Mouse (Mus musculus) intestine, embryonic 14.5 days (tissue): Measurements from ENCODE around the gene Mttp. TPM values are rescaled to one million over a fixed set of nuclear protein-coding genes. Genes with fewer than 3 reads are reported as not detected.

Experiments used
- ATAC-seq: fragments of 200-750 bp; cut with Nextera tagmentation; replicated peaks from 2 replicates; pipeline ENCODE4 v1.8.0; 2017; ENCODE audit warnings: low read depth, moderate number of reproducible peaks, moderate TSS enrichment, moderate library complexity; ENCODE audit not compliant: low FRiP score, low TSS enrichment
- DNase-seq: peaks from one replicate; pipeline ENCODE4 v3.0.0-alpha.2; 2018; ENCODE audit warnings: low spot score
- H3K27ac ChIP-seq: fragments of 300-500 bp; sonication (generic); 2 replicates; pipeline ENCODE4 v1.5.1; 2014; ENCODE audit warnings: low read depth, mild to moderate bottlenecking, control low read depth
- H3K27me3 ChIP-seq: fragments of 300-500 bp; sonication (generic); replicated peaks from 2 replicates; pipeline ENCODE4 v1.6.1; 2014; ENCODE audit warnings: low read length, control low read depth; ENCODE audit not compliant: control insufficient read depth, insufficient read depth
- H3K36me3 ChIP-seq: fragments of 300-500 bp; sonication (generic); 2 replicates; pipeline ENCODE4 v1.6.1; 2014; ENCODE audit warnings: low read length, control low read depth; ENCODE audit not compliant: control insufficient read depth, insufficient read depth
- H3K4me1 ChIP-seq: fragments of 300-500 bp; sonication (generic); replicated peaks from 2 replicates; pipeline ENCODE4 v1.6.1; 2014; ENCODE audit warnings: low read length, control low read depth, mixed read lengths; ENCODE audit not compliant: control insufficient read depth, insufficient read depth
- H3K4me2 ChIP-seq: fragments of 300-500 bp; sonication (generic); 2 replicates; pipeline ENCODE4 v1.6.1; 2014; ENCODE audit warnings: low read length
- H3K4me3 ChIP-seq: fragments of 300-500 bp; sonication (generic); 2 replicates; pipeline ENCODE4 v1.5.1; 2014; ENCODE audit warnings: low read depth, low read length, control low read depth, mixed read lengths
- H3K9ac ChIP-seq: fragments of 300-500 bp; sonication (generic); 2 replicates; pipeline ENCODE4 v1.6.1; 2014; ENCODE audit warnings: mild to moderate bottlenecking, low read length
- H3K9me3 ChIP-seq: fragments of 300-500 bp; sonication (generic); 2 replicates; pipeline ENCODE4 v1.6.1; 2016; ENCODE audit warnings: low read length, control low read depth; ENCODE audit not compliant: control insufficient read depth
- WGBS: fragments of 180-500 bp; shearing (Covaris S2); extraction: QIAGEN DNeasy Blood & Tissue Kit; methylation state at CpG from one replicate; pipeline ENCODE4 v1.1.7; 2014; 5-methylcytosine and 5-hydroxymethylcytosine counted together
- polyA plus RNA-seq: library from polyadenylated mRNA; unstranded; fragments of >200 nt; fragmentation: Nextera tagmentation; extraction: Ambion mirVana; gene quantifications from 2 replicates; pipeline ENCODE4 v1.2.1, GENCODE M21; 2014

Gene Mttp
- polyA plus RNA-seq, 1 experiment from 2014 or later: 58.6 TPM

GRCm38 (mm10) chr3:138043316-138043715 lies 101.5 kb downstream of the Mttp start:
- Histone ChIP-seq H3K36me3 (no peaks in the 10 kb centered on the region), H3K27ac (no peak overlapping the region), H3K4me2 (no peak overlapping the region), H3K9me3 (no peaks in the 10 kb centered on the region; the same call in 1 of the 2 replicates), H3K27me3 (no peaks in the 10 kb centered on the region), H3K4me1 (no peaks in the 10 kb centered on the region), H3K9ac (no peak overlapping the region), H3K4me3 (no peak overlapping the region)
- no peak for DNase-seq
- WGBS: 46% methylated on average over 7 of the region's 7 CpGs
- ATAC-seq: no peak

GRCm38 (mm10) chr3:138041591-138042301 lies 103.0 kb downstream of the Mttp start:
- Histone ChIP-seq H3K36me3 (no peaks in the 10 kb centered on the region), H3K4me1 (no peaks in the 10 kb centered on the region), H3K27me3 (no peaks in the 10 kb centered on the region), H3K9me3 (no peaks in the 10 kb centered on the region; the same call in 1 of the 2 replicates), H3K9ac (no peak overlapping the region), H3K4me2 (no peak overlapping the region), H3K4me3 (no peak overlapping the region), H3K27ac (no peak overlapping the region)
- ATAC-seq: no peak
- no peak for DNase-seq
- 77% methylated on average over 3 of the region's 3 CpGs for WGBS

- 82% methylated on average over 2 of the region's 2 CpGs for WGBS
- Histone ChIP-seq H3K4me2 (no peak overlapping the region), H3K4me3 (no peak overlapping the region), H3K9ac (no peak overlapping the region), H3K27ac (no peak overlapping the region), H3K36me3 (no peaks in the 10 kb centered on the region), H3K4me1 (no peaks in the 10 kb centered on the region), H3K27me3 (no peaks in the 10 kb centered on the region), H3K9me3 (no peaks in the 10 kb centered on the region; the same call in 1 of the 2 replicates)
- no peak for ATAC-seq
- DNase-seq: no peak
These were observed 103.8 kb downstream of the Mttp start for GRCm38 (mm10) chr3:138040938-138041337.

Other genes with a start within 250 kb of the Mttp start
- gene Lamtor3, start 226.5 kb downstream of the Mttp start, polyA plus RNA-seq: 106 and 110 TPM in 2 replicates
- gene Dapp1, start 163.4 kb downstream of the Mttp start, polyA plus RNA-seq: 14.4 and 14.5 TPM in 2 replicates
- gene 1110002E22Rik, start 79.9 kb downstream of the Mttp start, polyA plus RNA-seq: 0.07 and 0.13 TPM in 2 replicates
- 0.19 and 0.31 TPM in 2 replicates for gene Gm5105, start 77.6 kb downstream of the Mttp start, polyA plus RNA-seq
- 11.8 and 13.6 TPM in 2 replicates for gene Trmt10a, start 1.5 kb downstream of the Mttp start, polyA plus RNA-seq
- gene 4930579F01Rik, start 48.9 kb upstream of the Mttp start, polyA plus RNA-seq: 0.30 TPM in 1 of 2 replicates, not detected in the other
- not detected in 2 replicates for gene Adh7, start 72.8 kb upstream of the Mttp start, polyA plus RNA-seq
- 14.9 and 22.9 TPM in 2 replicates for gene Adh1, start 116.0 kb upstream of the Mttp start, polyA plus RNA-seq
- gene Adh6a, start 168.3 kb upstream of the Mttp start, polyA plus RNA-seq: 0.31 TPM in 2 replicates
- 0.11 TPM in 1 of 2 replicates, not detected in the other for gene Adh6b, start 196.8 kb upstream of the Mttp start, polyA plus RNA-seq